Mouse (Mus musculus) heart, embryonic 14.5 days (tissue): ENCODE results near the gene Lyve1. TPM values are rescaled to one million over a fixed set of nuclear protein-coding genes. Genes with fewer than 3 reads are reported as not detected.

Experiments
- ATAC-seq: fragments of 200-750 bp; cut with Nextera tagmentation; 2 replicates; pipeline ENCODE4 v1.8.0; 2017; ENCODE audit warnings: low read depth, moderate TSS enrichment; ENCODE audit not compliant: insufficient number of reproducible peaks, insufficient read depth, low FRiP score
- H3K27ac ChIP-seq, 2 experiments: fragments of 200-500 bp in 1 of 2; fragments of 300-500 bp in 1 of 2; sonication (generic) in 1 of 2; replicated peaks in 1 of 2; 2 replicates each; pipeline ENCODE4 v1.5.1; 2012 to 2014; ENCODE audit warnings: low read depth in 2 of 2, low read length in 2 of 2, control low read depth in 1 of 2, mild to moderate bottlenecking in 1 of 2, mixed read lengths in 1 of 2; ENCODE audit not compliant: control insufficient read depth in 1 of 2, insufficient read depth in 1 of 2
- H3K27me3 ChIP-seq: fragments of 300-500 bp; sonication (generic); 2 replicates; pipeline ENCODE4 v1.6.1; 2014; ENCODE audit warnings: mild to moderate bottlenecking, low read length, control low read depth; ENCODE audit not compliant: control insufficient read depth, insufficient read depth
- H3K36me3 ChIP-seq: fragments of 300-500 bp; sonication (generic); 2 replicates; pipeline ENCODE4 v1.6.1; 2014; ENCODE audit warnings: mild to moderate bottlenecking, control low read depth, low read length, mixed read lengths; ENCODE audit not compliant: control insufficient read depth, insufficient read depth
- H3K4me1 ChIP-seq, 2 experiments: fragments of 200-500 bp in 1 of 2; fragments of 300-500 bp in 1 of 2; sonication (generic) in 1 of 2; 2 replicates each; pipeline ENCODE4 v1.6.1; 2012 to 2014; ENCODE audit warnings: low read length in 2 of 2, control low read depth in 1 of 2, mixed read lengths in 1 of 2; ENCODE audit not compliant: control insufficient read depth in 2 of 2, insufficient read depth in 2 of 2
- H3K4me2 ChIP-seq: fragments of 300-500 bp; sonication (generic); 2 replicates; pipeline ENCODE4 v1.6.1; 2014; ENCODE audit warnings: mild to moderate bottlenecking, low read length
- H3K4me3 ChIP-seq, 2 experiments: fragments of 200-500 bp in 1 of 2; fragments of 300-500 bp in 1 of 2; sonication (generic) in 1 of 2; 2 replicates each; pipeline ENCODE4 v1.5.1; 2012 to 2014; ENCODE audit warnings: low read length in 2 of 2, mild to moderate bottlenecking in 2 of 2, control low read depth in 1 of 2, low read depth in 1 of 2, moderate library complexity in 1 of 2; ENCODE audit not compliant: control insufficient read depth in 1 of 2, insufficient read depth in 1 of 2
- H3K9ac ChIP-seq: fragments of 300-500 bp; sonication (generic); 2 replicates; pipeline ENCODE4 v1.6.1; 2014; ENCODE audit warnings: mild to moderate bottlenecking, low read length
- H3K9me3 ChIP-seq: fragments of 300-500 bp; sonication (generic); 2 replicates; pipeline ENCODE4 v1.6.1; 2016; ENCODE audit warnings: low read length, control low read depth; ENCODE audit not compliant: control insufficient read depth
- WGBS: fragments of 180-500 bp; shearing (Covaris S2); extraction: QIAGEN DNeasy Blood & Tissue Kit; methylation state at CpG from one replicate; pipeline ENCODE4 v1.1.7; 2014; 5-methylcytosine and 5-hydroxymethylcytosine counted together
- polyA plus RNA-seq: library from polyadenylated mRNA; unstranded; fragments of >200 nt; fragmentation: Nextera tagmentation; extraction: Ambion mirVana; gene quantifications from 2 replicates; pipeline ENCODE4 v1.2.1, GENCODE M21; 2014

Gene Lyve1
- polyA plus RNA-seq, 1 experiment from 2014 or later: 5.7 TPM

DNA sequence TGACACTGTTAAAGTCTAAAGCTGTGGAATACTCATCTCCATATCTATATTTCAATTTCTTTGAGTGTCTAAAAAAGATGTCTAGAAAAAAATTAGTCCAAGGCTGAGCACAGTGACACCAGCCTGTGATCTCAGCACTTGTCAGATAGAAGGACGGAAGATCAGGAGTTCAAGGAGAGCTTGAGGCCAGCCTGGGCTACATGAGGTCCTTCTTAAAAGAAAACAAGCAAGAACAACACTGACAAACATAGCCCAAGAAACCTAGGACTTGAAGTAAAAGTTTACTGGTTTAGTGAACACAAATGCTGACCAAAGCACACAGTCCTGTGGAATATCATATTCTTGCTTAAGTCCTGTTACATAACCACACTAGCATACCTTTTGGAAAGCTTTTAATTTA, 29.0 kb downstream of the Lyve1 start:
- H3K36me3 ChIP-seq: peaks cover 58% of the 10 kb centered on the region
- 94% methylated on average over 1 of the region's 1 CpGs for WGBS

DNA sequence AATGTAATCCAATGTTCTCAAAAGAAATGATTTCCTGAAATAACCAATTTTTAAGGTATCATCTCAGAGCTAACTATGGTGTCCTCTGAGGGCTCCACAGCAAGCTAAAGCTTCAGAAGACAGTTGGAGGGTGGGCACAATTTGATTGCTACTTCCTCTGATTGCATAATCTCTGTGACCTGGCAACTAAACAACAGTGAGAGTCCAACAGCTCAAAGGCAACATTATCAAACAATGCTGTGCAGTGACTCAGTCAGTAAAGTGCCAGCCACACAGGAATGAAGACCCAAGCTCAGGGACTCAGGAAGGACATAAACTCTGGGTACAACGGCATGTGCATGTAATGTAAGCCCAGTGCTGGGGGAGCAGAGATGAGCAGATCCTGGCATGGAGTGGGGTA, 30.0 kb downstream of the Lyve1 start:
- no peak for ATAC-seq
- Histone ChIP-seq H3K9ac (no peak overlapping the region), H3K36me3 (peaks cover 68% of the 10 kb centered on the region)

More for the DNA sequence above, 29.0 kb downstream of the Lyve1 start:
- Histone ChIP-seq H3K9ac (no peak overlapping the region), H3K27ac (no peak overlapping the region), H3K27me3 (no peaks in the 10 kb centered on the region), H3K4me3 (no peak overlapping the region), H3K4me1 (peaks cover 4 to 15% of the 10 kb centered on the region in 2 experiments), H3K9me3 (no peaks in the 10 kb centered on the region), H3K4me2 (no peak overlapping the region)
- ATAC-seq: no peak

DNA sequence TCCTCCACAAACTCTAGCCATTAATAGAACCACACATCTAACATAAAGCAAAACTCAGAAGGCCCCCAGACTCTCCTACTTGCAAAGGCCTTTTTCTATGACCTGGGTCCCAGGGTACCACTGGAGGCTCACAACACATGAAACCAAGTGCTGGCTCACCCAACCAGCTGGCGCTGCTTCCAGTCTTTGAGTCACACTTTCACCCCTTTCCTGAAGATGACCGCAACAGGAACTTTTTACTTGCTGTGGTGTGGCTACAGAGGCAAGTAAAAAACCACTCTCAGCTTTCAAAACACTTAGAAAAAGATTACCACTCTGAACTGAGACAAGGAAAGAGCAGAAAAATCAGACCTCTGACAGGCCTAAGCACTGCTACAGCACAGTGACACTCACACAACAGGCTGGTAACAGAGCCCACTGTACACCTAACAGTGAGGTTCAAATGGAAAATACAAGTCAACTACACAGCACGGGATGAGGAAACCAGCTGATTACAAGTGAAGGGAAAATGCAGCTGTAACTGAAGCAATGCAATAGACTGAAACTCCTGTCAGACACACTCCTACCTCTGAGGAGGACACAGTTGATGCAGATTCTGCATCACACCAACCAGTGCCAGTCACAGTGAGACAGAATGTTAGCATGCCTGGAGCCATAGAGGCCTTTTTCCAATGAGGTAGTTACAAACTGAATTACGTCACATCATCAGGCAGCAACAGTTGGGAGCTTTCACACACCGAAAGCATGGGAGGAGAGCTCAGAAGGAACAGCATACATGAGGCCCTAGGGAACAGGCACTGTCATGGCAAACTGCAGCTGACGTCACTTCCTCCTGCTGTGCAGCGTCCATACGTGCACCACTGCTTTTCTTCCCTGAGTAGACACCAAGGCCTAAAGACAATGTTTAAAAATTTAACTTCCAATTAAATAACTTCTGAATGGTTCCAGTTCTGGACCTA, 38.8 kb downstream of the Lyve1 start:
- H3K4me1 ChIP-seq: peaks cover 5 to 48% of the 10 kb centered on the region in 2 experiments
- no peak overlapping the region for H3K4me2 ChIP-seq
- no peaks in the 10 kb centered on the region for H3K9me3 ChIP-seq
- no peak for ATAC-seq
- no peak overlapping the region for H3K9ac ChIP-seq
- H3K4me3 ChIP-seq: no peak overlapping the region
- H3K36me3 ChIP-seq: peaks cover 42% of the 10 kb centered on the region
- no peaks in the 10 kb centered on the region for H3K27me3 ChIP-seq
- H3K27ac ChIP-seq: 0 out of 4 replicates have a peak overlapping the region, but pooled peaks of 1 of the 2 experiments have one; percentile 14
- 80% methylated on average over 8 of the region's 8 CpGs for WGBS

More for the DNA sequence above, 30.0 kb downstream of the Lyve1 start:
- WGBS: 44% methylated on average over 1 of the region's 1 CpGs
- Histone ChIP-seq H3K9me3 (no peaks in the 10 kb centered on the region), H3K4me1 (peaks cover 4 to 15% of the 10 kb centered on the region in 2 experiments), H3K27me3 (no peaks in the 10 kb centered on the region), H3K4me2 (no peak overlapping the region), H3K4me3 (no peak overlapping the region), H3K27ac (0 out of 4 replicates have a peak overlapping the region, but pooled peaks have one; percentile 22 to 39)

DNA sequence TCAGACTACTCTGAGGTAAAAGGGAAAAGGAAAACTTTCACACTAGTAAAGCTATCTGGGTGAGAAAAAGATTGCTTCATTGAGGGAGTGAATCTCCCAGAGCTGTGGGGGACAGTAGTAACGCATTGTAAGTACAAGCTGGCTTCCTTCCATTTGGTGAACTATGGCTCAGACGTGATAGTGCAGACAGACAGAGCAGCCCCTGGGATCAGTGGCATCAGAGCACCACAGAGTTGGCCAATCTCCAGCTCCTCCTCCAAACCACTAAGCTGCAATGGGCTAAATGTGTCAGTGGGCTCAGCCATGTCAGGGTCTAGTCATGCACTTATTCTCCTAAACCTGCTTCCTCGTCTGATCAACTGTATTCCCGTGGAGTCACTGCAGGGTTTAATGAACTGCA, 39.4 kb downstream of the Lyve1 start:
- Histone ChIP-seq H3K27ac (0 out of 4 replicates have a peak overlapping the region, but pooled peaks of 1 of the 2 experiments have one; percentile 14), H3K4me1 (peaks cover 6 to 53% of the 10 kb centered on the region in 2 experiments), H3K9ac (no peak overlapping the region), H3K36me3 (peaks cover 35% of the 10 kb centered on the region), H3K4me2 (no peak overlapping the region), H3K27me3 (no peaks in the 10 kb centered on the region), H3K9me3 (no peaks in the 10 kb centered on the region), H3K4me3 (no peak overlapping the region)
- no peak for ATAC-seq
- WGBS: 38% methylated on average over 4 of the region's 4 CpGs

DNA sequence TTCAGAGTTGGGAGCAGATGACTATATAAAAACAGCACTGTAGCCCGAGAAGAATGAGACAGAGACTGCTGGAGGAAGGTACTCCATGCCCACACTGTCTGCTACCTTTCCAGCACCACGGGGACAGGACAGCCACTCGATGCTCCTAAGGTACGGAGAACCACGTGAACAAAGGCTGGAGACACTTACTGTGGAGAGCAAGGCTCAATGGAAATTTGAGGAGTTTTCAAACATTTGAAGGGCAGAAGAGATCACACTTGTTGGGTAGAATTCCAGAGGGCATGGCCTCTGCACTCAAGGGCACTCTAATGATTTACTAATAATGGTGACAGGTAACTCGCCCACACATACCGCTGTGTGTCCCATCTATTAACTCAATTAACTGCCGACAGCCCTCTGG, 40.0 kb downstream of the Lyve1 start:
- ATAC-seq: no peak
- Histone ChIP-seq H3K36me3 (peaks cover 30% of the 10 kb centered on the region), H3K4me1 (peaks cover 6 to 58% of the 10 kb centered on the region in 2 experiments), H3K27me3 (no peaks in the 10 kb centered on the region), H3K27ac (0 out of 4 replicates have a peak overlapping the region, but pooled peaks of 1 of the 2 experiments have one; percentile 7), H3K4me2 (no peak overlapping the region), H3K4me3 (no peak overlapping the region), H3K9me3 (no peaks in the 10 kb centered on the region), H3K9ac (no peak overlapping the region)
- 72% methylated on average over 8 of the region's 8 CpGs for WGBS

DNA sequence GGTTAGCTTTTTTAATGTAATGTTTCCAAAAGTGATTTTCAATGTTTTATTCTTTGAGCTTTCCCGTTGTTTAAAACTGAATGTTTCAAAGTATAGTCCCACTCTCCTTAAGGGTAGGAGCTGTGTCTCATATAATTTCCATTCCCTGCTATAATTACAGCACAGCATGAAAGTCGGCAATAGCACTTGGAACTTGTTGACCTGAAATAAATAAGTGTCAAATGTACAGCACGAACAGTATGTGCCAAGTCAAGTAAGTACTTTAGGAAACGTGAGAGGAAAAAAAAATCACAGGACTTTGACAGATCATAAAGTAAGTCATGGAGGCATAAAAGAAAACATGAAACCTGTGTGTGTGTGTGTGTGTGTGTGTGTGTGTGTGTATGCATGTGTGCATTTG, 41.0 kb downstream of the Lyve1 start:
- Histone ChIP-seq H3K9me3 (no peaks in the 10 kb centered on the region), H3K36me3 (peaks cover 25% of the 10 kb centered on the region), H3K4me1 (peaks cover 6 to 58% of the 10 kb centered on the region in 2 experiments), H3K27ac (0 out of 4 replicates have a peak overlapping the region, but pooled peaks of 1 of the 2 experiments have one; percentile 72), H3K4me3 (no peak overlapping the region), H3K27me3 (no peaks in the 10 kb centered on the region), H3K9ac (no peak overlapping the region), H3K4me2 (no peak overlapping the region)
- ATAC-seq: no peak
- WGBS: 57% methylated on average over 4 of the region's 4 CpGs

DNA sequence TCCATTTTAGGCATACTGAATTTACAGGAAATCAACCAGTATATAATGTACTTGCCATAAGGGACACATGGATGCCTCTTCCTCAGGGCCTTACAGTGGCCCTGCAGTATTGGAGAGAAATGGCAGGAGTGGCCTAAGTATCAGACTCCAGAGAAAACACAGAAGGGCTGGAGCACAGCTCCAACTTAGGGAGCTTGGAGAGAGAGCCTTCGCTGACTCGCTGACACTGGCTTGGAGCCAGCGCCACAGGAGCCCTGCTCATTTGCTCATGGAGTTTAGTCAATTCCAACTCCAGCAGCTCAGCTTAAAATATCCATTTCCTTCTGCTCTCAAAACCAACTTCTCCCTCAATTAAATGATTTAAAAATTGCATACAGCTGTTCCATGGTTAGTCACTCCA, 41.4 kb downstream of the Lyve1 start:
- Histone ChIP-seq H3K4me1 (peaks cover 6 to 58% of the 10 kb centered on the region in 2 experiments), H3K4me3 (no peak overlapping the region), H3K4me2 (peak overlapping the region; percentile 16), H3K9me3 (no peaks in the 10 kb centered on the region), H3K27me3 (no peaks in the 10 kb centered on the region), H3K9ac (no peak overlapping the region; the same call in 1 of the 2 replicates), H3K27ac (peak overlapping the region; percentile 57 to 72; a peak in 3 of 4 replicates), H3K36me3 (peaks cover 23% of the 10 kb centered on the region)
- 4% methylated on average over 3 of the region's 3 CpGs for WGBS
- 0 out of 2 replicates have a peak, but pooled peaks have one; percentile 60 for ATAC-seq
